Mouse (Mus musculus) lung, embryonic 16.5 days (tissue): ENCODE measurements at regions not wholly inside any gene's neighbourhood (a gene's known extent, or its start where the extent isn't known, plus 50 kb on each side); places are given as distances from the start of the nearest gene placed in this dataset.
A peak's percentile ranks its signal among the peaks of the same experiment; 100 is the strongest.

Experiments used
- ATAC-seq: fragments of 200-750 bp; cut with Nextera tagmentation; 2 replicates; pipeline ENCODE4 v1.8.0; 2017; ENCODE audit warnings: low read depth, mild to moderate bottlenecking, moderate library complexity
- H3K27ac ChIP-seq: fragments of 300-500 bp; sonication (generic); 2 replicates; pipeline ENCODE4 v1.5.1; 2014; ENCODE audit warnings: mild to moderate bottlenecking, control low read depth, low read length
- H3K27me3 ChIP-seq: fragments of 300-500 bp; sonication (generic); 2 replicates; pipeline ENCODE4 v1.6.1; 2014; ENCODE audit warnings: low read depth, low read length, mixed read lengths; ENCODE audit not compliant: control insufficient read depth, insufficient read depth
- H3K36me3 ChIP-seq: fragments of 300-500 bp; sonication (generic); 2 replicates; pipeline ENCODE4 v1.6.1; 2014; ENCODE audit warnings: low read length; ENCODE audit not compliant: control insufficient read depth, insufficient read depth
- H3K4me1 ChIP-seq: fragments of 300-500 bp; sonication (generic); replicated peaks from 2 replicates; pipeline ENCODE4 v1.6.1; 2014; ENCODE audit warnings: low read length, mixed read lengths; ENCODE audit not compliant: control insufficient read depth, insufficient read depth
- H3K4me2 ChIP-seq: fragments of 300-500 bp; sonication (generic); 2 replicates; pipeline ENCODE4 v1.6.1; 2014; ENCODE audit warnings: low read depth, low read length, control low read depth
- H3K4me3 ChIP-seq: fragments of 300-500 bp; sonication (generic); 2 replicates; pipeline ENCODE4 v1.5.1; 2014; ENCODE audit warnings: mild to moderate bottlenecking, low read length, control low read depth
- H3K9ac ChIP-seq: fragments of 300-500 bp; sonication (generic); 2 replicates; pipeline ENCODE4 v1.6.1; 2014; ENCODE audit warnings: low read length, control low read depth
- H3K9me3 ChIP-seq: fragments of 300-500 bp; sonication (generic); 2 replicates; pipeline ENCODE4 v1.6.1; 2016; ENCODE audit warnings: low read length; ENCODE audit not compliant: control insufficient read depth
- WGBS: fragments of 180-500 bp; shearing (Covaris S2); extraction: QIAGEN DNeasy Blood & Tissue Kit; methylation state at CpG from one replicate; pipeline ENCODE4 v1.1.7; 2014; 5-methylcytosine and 5-hydroxymethylcytosine counted together

GRCm38 (mm10) chr10:37423047-37423446 is 284.3 kb upstream of the Marcks start:
- H3K36me3 ChIP-seq = no peaks in the 10 kb centered on the region
- peak; percentile 52 for ATAC-seq
- H3K4me3 ChIP-seq = no peak overlapping the region
- no peaks in the 10 kb centered on the region for H3K9me3 ChIP-seq
- no peak overlapping the region for H3K9ac ChIP-seq
- peaks cover 4% of the 10 kb centered on the region; the same call in 1 of the 2 replicates for H3K4me1 ChIP-seq
- H3K27me3 ChIP-seq = no peaks in the 10 kb centered on the region
- no peak overlapping the region for H3K4me2 ChIP-seq
- 11% methylated on average over 1 of the region's 1 CpGs for WGBS
- peak overlapping the region; percentile 33; the same call in 1 of the 2 replicates for H3K27ac ChIP-seq

GRCm38 (mm10) chr10:37422612-37423011 is 283.9 kb upstream of the Marcks start:
- ATAC-seq = peak; percentile 82
- 9% methylated on average over 2 of the region's 2 CpGs for WGBS
- H3K9ac ChIP-seq = no peak overlapping the region
- peaks cover 4% of the 10 kb centered on the region; the same call in 1 of the 2 replicates for H3K4me1 ChIP-seq
- no peak overlapping the region for H3K4me3 ChIP-seq
- H3K9me3 ChIP-seq = no peaks in the 10 kb centered on the region
- peak overlapping the region; percentile 10; the same call in 1 of the 2 replicates for H3K27ac ChIP-seq
- H3K27me3 ChIP-seq = no peaks in the 10 kb centered on the region
- H3K4me2 ChIP-seq = no peak overlapping the region
- no peaks in the 10 kb centered on the region for H3K36me3 ChIP-seq

GRCm38 (mm10) chr10:37416321-37416720 is 277.6 kb upstream of the Marcks start:
- no peak for ATAC-seq
- Histone ChIP-seq H3K4me1 (no peaks in the 10 kb centered on the region), H3K4me3 (no peak overlapping the region), H3K9ac (no peak overlapping the region), H3K27me3 (no peaks in the 10 kb centered on the region), H3K4me2 (no peak overlapping the region), H3K27ac (no peak overlapping the region), H3K36me3 (no peaks in the 10 kb centered on the region), H3K9me3 (no peaks in the 10 kb centered on the region)
- WGBS = 67% methylated on average over 1 of the region's 1 CpGs

GRCm38 (mm10) chr10:37412401-37412800 is 273.7 kb upstream of the Marcks start:
- Histone ChIP-seq H3K9me3 (no peaks in the 10 kb centered on the region), H3K27ac (no peak overlapping the region), H3K4me2 (no peak overlapping the region), H3K36me3 (no peaks in the 10 kb centered on the region), H3K9ac (no peak overlapping the region), H3K4me3 (no peak overlapping the region), H3K4me1 (no peaks in the 10 kb centered on the region), H3K27me3 (no peaks in the 10 kb centered on the region)
- WGBS = 86% methylated on average over 1 of the region's 1 CpGs
- no peak for ATAC-seq

- no peak for ATAC-seq
- no peaks in the 10 kb centered on the region for H3K27me3 ChIP-seq
- 59% methylated on average over 1 of the region's 1 CpGs for WGBS
Observed at GRCm38 (mm10) chr10:37409749-37410148, 271.0 kb upstream of the Marcks start.

GRCm38 (mm10) chr10:37407487-37407886 is 268.8 kb upstream of the Marcks start:
- H3K9ac ChIP-seq = no peak overlapping the region
- H3K27ac ChIP-seq = no peak overlapping the region
- H3K9me3 ChIP-seq = no peaks in the 10 kb centered on the region
- H3K4me2 ChIP-seq = no peak overlapping the region
- no peaks in the 10 kb centered on the region for H3K4me1 ChIP-seq
- no peak overlapping the region for H3K4me3 ChIP-seq
- no peaks in the 10 kb centered on the region for H3K36me3 ChIP-seq
- H3K27me3 ChIP-seq = no peaks in the 10 kb centered on the region
- no peak for ATAC-seq
- 74% methylated on average over 2 of the region's 2 CpGs for WGBS

More at GRCm38 (mm10) chr10:37409749-37410148, 271.0 kb upstream of the Marcks start:
- Histone ChIP-seq H3K36me3 (no peaks in the 10 kb centered on the region), H3K27ac (no peak overlapping the region), H3K4me1 (no peaks in the 10 kb centered on the region), H3K4me3 (no peak overlapping the region), H3K9me3 (no peaks in the 10 kb centered on the region), H3K4me2 (no peak overlapping the region), H3K9ac (no peak overlapping the region)

GRCm38 (mm10) chr10:37404933-37405332 is 266.2 kb upstream of the Marcks start:
- ATAC-seq = no peak
- no peaks in the 10 kb centered on the region for H3K27me3 ChIP-seq
- WGBS = 88% methylated on average over 4 of the region's 4 CpGs

GRCm38 (mm10) chr10:37404407-37404806 is 265.7 kb upstream of the Marcks start:
- Histone ChIP-seq H3K27ac (no peak overlapping the region), H3K9me3 (no peaks in the 10 kb centered on the region), H3K9ac (no peak overlapping the region), H3K27me3 (no peaks in the 10 kb centered on the region), H3K4me3 (no peak overlapping the region), H3K36me3 (no peaks in the 10 kb centered on the region), H3K4me2 (no peak overlapping the region), H3K4me1 (0 out of 2 replicates have a peak, but pooled peaks cover 9% of the 10 kb centered on the region)
- no peak for ATAC-seq

More at GRCm38 (mm10) chr10:37404933-37405332, 266.2 kb upstream of the Marcks start:
- no peaks in the 10 kb centered on the region for H3K9me3 ChIP-seq
- 0 out of 2 replicates have a peak, but pooled peaks cover 9% of the 10 kb centered on the region for H3K4me1 ChIP-seq
- H3K36me3 ChIP-seq = no peaks in the 10 kb centered on the region
- no peak overlapping the region for H3K9ac ChIP-seq
- no peak overlapping the region for H3K27ac ChIP-seq
- no peak overlapping the region for H3K4me3 ChIP-seq
- H3K4me2 ChIP-seq = no peak overlapping the region

- Histone ChIP-seq H3K4me2 (no peak overlapping the region), H3K4me3 (no peak overlapping the region), H3K36me3 (no peaks in the 10 kb centered on the region), H3K9me3 (no peaks in the 10 kb centered on the region), H3K9ac (no peak overlapping the region), H3K27ac (no peak overlapping the region), H3K27me3 (no peaks in the 10 kb centered on the region), H3K4me1 (0 out of 2 replicates have a peak, but pooled peaks cover 13% of the 10 kb centered on the region)
- 85% methylated on average over 1 of the region's 1 CpGs for WGBS
- no peak for ATAC-seq
Observed at GRCm38 (mm10) chr10:37402376-37402775, 263.7 kb upstream of the Marcks start.

- no peaks in the 10 kb centered on the region for H3K9me3 ChIP-seq
- H3K4me2 ChIP-seq = no peak overlapping the region
- H3K36me3 ChIP-seq = no peaks in the 10 kb centered on the region
- no peak overlapping the region for H3K9ac ChIP-seq
- WGBS = 19% methylated on average over 1 of the region's 1 CpGs
- H3K27me3 ChIP-seq = no peaks in the 10 kb centered on the region
- no peak overlapping the region for H3K4me3 ChIP-seq
- no peak for ATAC-seq
- peak overlapping the region; percentile 31; the same call in 1 of the 2 replicates for H3K27ac ChIP-seq
- 0 out of 2 replicates have a peak, but pooled peaks cover 13% of the 10 kb centered on the region for H3K4me1 ChIP-seq
Observed at GRCm38 (mm10) chr10:37400991-37401390, 262.3 kb upstream of the Marcks start.
